Mouse (Mus musculus) spleen, adult 18-20 months (tissue): ENCODE measurements around the gene Magi1.
"Not testable (repeated sequence)": the region's sequence is repeated elsewhere in the genome, so short reads cannot be mapped to it uniquely, and the experiment has no call there.

Source experiments
- DNase-seq, 2 experiments: peaks; one replicate each; pipeline ENCODE4 v3.0.0; 2022; ENCODE audit warnings: mixed read lengths in 2 of 2

Gene Magi1

DNA sequence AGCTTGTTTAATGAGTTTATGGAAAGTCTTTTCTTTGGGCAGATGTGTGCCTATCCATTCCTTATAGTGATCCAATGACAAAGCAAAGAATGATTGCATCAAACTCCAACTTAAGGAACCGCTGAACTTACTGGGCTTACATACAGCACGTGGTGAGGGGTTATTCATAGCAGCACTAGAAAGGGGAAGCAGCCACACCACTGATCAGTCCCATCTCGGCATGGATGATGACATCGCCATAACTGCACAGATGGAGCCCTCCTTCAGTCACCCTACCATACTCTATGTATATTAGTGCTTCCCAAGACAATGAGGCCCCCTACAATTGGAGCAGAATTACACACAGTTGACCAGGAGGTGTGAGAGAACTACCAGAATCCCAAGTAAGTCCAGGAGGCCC lies 238.5 kb downstream of the Magi1 start:
- no peak for DNase-seq

DNA sequence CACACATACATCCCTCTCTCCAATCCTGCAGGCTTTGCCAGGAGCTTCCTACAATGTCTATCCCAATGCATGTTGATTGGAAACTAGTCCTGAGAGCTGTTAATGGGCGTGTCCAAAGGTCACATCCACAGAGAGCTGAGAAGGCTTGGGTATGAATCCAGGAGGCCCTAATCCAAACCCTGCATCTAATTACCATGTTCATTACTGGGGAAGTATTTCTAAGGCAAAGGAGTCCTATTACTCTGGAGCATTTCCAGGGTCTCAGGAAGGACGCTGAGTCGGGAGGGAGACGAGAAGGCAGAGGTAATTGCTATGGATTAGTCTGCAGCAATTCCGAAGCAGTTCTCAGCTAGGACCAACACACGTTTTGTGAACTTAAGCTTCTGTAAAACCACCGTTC lies 240.3 kb downstream of the Magi1 start:
- no peak for DNase-seq

DNA sequence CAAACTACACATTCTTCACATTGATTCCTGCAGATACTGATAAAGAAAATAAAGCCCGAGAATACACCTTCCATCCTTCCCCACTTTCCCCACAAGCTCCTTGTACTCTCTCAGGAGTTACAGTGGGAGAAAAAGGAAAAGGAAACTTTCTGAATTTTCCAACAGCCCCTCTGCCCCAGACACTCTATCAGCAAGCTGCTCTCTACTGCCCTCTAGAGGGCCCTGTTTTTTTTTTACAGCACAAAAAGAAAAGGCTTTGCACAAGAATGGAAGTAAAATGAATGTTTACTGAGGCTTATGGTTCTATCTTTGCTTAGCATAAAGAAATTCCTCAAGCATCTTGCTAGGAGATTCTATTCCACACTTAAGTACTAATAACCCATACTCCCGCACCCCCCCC lies 243.6 kb downstream of the Magi1 start:
- no peak for DNase-seq

DNA sequence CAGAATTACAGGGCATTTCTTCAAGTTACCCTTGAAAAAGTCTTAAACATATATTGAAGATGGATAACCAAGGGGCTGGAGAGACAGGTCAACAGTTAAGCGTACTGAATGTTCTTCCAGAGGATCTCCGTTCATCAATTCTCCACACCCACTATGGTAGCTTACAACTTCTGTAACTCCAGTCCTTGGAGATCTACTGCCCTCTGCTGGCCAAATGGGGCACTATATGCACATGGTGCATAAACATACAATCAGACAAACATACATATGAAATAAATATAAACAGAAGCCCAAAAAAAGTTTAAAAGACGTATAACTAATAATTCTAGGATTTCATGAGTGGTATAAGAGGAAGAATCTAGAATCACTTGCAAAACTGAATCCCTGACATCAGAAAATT lies 244.8 kb downstream of the Magi1 start:
- DNase-seq, result no peak

DNA sequence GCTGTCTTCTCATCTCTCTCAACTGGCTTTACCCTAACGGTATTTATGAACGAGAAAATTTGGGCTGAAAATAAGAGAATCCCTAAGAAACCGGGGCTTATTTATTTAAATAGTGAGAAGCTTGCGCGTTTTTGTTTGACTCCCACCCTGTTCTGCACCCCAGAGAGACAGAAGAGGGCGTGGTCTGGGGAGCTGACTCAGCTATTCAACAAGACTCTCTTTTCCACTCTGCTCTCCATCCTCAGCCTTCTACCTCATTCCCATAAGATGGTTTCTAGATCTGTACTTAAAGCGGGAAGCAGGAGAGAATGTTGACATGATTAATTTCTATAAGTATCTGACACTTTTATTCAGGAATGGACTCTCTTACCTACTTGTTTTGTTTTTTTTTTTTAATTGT lies 247.2 kb downstream of the Magi1 start:
- DNase-seq, result no peak

DNA sequence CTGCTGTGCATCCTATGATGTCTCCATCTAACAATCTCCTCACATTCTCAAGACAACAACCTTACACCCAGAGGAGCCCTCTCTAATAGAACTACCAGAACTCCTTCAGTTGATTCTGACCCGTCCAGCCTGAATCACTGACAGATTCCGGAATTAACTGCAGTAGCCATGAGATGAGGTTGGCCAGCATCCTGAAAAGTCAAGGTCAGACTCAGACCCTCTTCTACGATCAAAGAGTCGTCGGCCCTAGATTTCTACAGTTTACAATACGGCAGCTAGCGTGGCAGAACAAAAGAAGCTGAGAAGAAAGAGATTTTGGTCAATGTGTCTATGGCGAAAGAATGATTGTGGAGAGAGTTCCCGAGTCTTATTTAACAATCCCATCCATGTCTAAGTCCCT lies 257.4 kb downstream of the Magi1 start:
- no peak for DNase-seq

DNA sequence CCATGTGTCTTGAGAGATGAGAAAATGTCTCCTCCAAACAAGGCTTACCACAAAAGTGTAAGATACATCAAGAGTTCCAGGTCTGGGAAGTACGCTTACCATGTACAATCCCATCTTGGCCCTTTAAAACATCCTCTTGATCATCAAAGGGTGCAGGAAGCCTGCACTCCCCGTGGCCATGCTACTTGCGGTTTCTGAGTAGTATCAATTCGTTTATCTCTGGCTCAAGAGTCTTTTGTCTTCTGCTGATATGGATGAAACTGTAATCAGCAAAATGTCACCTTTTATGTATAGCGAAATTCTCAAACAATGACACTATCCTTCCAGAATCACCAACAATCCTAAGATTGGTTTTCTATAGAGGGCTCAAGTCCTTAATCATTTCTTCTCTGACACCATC lies 261.3 kb downstream of the Magi1 start:
- no peak for DNase-seq

DNA sequence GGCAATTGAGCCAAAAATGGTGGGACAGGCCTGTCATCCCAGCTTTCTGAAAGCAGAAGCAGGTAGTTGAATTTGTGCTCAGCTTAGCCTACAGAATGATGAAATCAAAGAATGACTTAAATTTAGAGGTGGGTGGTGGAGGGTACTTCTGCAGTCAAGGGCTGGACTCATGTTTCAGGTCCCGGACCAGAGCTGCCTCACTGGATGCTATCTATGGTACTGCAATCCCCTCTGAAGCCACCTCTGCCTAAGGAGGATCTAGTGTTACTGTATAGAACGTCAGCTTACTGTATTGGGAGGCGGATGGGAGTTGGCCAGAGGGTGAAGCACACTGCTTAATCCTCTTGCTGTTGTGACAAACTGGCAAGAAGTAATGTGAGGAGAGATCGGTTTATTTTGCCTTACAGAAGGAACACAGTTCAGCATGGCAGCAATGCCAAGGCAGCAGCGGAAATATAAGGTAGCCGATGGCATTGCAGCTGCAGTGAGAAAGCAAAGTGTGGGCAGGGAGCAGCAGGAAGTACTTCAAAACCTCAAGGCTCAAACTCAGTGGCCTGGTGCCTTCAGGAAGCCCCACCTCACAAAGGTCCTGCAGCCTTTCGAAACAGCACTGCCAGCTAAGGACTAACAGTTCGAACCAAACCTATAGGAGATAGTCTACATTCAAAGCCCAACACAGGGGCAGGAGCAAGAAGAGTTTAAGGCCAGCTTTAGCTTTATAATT lies 262.3 kb downstream of the Magi1 start:
- DNase-seq, result no peak

DNA sequence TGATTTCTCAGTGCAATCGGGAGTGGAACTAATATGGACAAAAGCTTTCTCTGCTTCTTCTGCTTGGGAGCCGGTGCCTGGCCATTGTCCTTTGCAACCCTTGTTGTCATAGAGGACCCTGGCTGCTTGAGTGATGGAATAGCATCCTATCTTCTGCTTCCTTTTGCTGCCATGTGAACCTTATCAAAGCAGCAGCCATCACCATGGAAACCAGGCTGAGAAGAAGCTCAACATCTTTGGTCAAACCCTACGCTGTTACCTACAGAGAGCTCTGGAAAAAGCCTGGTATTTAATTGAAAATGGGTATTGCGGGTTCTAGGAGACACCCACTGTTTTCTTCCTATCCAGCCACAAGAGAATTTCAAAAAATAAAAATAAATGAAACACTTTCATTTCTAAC lies 263.2 kb downstream of the Magi1 start:
- no peak for DNase-seq

DNA sequence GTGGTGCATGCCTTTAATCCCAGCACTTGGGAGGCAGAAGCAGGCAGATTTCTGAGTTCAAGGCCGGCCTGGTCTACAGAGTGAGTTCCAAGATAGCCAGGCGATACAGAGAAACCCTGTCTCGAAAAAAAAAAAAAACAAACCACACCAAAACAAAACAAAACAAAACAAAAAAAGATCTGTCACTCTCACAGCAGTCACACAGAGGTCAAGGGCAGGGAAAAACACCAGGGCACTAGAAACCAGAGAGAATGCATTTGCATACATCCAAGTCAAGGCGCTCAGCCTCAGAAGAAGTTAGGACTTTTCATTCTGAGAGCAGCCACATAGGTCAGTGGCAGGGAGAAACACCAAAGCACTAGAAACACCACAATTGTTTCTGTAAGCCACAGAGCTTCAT lies 263.8 kb downstream of the Magi1 start:
- DNase-seq, result no peak

DNA sequence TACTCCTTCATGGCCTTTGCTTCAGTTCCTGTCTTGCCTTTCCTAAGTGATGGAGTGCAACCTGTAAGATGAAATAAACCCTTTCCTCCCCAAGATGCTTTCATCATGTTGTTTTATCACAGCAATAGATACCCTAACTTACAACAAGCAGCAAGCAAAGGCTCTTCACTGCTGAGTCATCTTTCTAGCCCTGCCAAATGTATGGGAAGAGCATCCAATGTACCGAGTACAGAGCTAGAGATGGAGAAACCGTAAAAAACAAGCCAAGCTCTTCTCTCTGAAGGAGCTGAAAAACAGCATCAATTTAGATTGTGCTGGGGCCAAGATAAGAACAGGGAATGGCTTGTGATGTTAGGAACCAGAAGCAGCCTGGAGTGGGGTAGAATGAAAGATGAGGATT lies 270.0 kb downstream of the Magi1 start:
- no peak for DNase-seq

DNA sequence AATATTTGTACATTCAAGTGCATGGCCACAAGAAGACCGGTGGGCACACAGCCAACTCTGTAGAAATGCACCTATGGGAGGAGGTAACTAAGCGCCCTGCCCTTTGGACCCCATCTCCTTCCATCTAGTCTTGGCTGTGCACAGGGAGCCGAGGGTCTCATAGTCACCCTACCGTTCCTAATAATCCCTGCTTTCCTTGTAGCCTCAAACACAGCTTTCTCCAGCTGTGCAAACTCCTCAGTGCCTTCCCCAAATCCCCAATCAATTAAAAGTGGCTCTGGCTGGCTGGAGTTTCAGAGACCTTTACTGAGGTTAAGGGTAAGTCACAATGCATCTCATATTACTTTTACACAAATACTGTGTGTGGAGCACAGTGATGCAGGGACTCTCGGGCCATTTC lies 271.8 kb downstream of the Magi1 start:
- DNase-seq, result no peak

DNA sequence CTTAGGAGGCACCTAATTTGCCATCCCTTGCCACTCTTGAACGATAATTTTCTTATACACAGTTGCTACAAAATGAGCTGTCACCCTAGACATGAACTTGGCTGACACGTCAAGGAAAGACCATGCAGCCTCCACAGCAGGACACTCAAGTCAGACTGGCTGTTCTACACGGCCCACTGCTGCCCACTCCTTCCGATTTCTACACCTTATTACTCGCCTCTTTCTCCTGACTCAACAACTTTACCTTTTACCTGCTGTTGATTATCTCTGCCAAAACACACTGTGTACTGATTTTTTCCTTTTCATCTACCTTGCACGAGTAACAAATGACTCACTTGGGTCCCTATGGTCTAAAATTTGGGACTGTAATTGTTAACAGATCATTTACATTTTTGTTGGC lies 272.2 kb downstream of the Magi1 start:
- no peak for DNase-seq

DNA sequence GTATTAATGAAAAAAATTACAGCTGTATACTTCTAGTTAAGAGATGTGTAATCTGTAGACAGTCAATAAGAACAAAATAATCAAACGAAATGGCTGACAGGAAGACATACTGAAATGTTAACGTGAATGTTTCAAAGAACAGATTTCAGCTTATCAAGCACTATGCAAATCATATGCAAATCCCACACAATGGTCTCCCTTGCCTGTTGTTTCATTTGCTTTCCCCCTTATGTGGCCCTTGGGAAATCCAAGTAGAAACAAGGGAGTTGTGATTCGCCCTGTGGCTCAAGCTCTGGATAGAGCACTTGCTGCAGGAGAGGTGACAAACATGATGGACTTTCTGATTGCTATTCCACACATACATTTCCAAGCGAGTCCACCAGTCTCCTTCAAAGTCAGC lies 275.1 kb downstream of the Magi1 start:
- DNase-seq, result no peak

DNA sequence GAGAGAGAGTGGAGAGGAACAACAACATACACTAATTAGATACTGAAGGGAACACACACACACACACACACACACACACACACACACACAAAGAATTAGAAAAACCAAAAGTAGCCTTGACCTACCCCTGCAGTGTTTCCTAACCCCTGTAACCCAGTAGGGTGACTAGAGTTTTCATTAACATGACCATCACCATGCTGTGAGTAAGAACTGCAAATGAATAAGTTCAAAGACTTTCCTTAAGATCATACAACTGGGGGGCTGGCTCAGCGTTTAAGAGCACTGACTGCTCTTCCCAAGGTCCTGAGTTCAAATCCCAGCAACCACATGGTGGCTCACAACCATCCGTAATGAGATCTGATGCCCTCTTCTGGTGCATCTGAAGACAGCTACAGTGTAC lies 280.1 kb downstream of the Magi1 start:
- not testable (repeated sequence) for DNase-seq

DNA sequence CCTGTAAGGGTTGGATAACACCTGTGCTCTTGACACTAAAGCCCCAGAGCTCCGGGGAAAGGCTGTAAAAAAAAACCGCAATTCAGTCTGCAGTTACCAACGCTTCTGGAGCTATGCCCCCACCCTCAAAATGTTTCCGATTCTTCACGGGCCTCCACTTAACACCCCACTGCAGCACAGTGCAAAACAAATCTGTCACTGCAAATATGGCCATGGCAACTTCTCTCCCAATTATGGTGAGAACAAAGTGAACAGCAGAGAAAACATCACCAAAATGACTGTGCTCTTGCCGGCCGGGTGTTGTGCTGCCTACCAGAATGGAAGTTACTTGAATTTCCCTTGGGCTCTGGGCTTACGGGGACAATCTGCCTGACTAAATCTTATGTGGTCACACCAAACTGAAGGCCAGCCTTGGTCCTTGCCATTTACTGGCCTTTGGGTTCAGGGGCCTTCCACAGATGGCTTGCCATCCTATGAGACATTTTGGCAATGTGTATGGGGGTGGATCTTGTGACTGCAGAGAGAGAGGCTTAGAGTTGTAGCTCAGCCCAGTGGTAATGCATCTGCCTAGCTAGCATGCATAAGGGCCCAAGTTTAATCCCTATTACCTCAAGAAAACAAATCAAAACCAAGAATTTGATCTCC lies 286.8 kb downstream of the Magi1 start:
- no peak for DNase-seq

DNA sequence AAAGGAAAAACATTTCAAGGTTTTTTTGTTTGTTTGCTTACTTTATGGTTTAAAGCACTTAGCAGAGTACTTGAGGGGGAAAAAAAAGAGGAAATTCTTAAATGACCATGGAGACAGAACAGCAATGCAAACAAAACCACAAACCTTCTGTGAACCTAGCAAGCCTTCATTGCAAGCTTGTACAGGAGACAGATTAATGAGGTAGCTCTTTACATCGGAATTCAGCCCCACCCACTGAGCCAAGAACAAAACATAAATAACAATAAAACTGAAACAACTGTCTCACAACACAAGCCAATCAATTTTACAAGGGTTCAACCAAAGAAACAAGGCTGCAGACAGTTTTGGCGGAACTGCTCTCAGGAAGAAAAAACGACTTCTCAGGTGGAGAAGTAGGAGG lies 296.2 kb downstream of the Magi1 start:
- no peak for DNase-seq

DNA sequence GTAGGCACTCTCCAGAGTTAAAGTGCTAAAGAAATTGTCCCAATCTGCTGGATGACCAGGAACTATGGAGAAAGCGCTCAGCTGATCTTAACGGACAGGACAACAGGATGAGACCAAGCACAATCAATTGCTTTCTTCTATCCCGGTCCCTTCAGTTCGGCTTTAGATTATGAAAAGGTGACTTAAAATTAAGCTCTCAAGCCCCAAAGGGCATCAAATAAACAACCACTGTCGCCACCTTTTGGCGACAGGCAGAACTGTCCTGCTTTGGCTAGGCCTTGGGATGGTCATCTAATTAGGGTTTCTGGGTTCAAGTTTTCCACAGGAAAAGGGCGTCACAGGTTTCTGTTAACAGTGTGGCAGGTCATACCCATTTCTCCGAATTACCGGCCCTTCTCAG lies 298.6 kb downstream of the Magi1 start:
- DNase-seq, result no peak

DNA sequence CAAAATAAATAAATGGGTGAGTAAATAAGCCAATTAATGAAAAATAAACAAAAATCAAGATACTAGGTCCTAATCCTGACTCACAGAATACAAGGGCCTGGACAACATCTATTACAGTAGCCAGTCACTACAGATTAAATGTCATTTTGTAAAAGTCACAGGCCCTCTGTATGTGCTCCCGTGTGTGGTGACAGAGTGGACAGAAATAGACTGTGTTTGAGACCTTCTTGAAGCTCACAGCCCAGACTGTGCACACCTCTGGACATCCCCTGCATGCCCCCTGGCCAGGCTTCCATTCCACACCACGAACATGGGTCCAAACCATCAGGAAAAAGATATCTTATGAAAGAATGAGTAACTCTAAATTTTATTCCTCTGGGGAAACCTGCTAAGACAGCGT lies 300.2 kb downstream of the Magi1 start:
- DNase-seq, result no peak

DNA sequence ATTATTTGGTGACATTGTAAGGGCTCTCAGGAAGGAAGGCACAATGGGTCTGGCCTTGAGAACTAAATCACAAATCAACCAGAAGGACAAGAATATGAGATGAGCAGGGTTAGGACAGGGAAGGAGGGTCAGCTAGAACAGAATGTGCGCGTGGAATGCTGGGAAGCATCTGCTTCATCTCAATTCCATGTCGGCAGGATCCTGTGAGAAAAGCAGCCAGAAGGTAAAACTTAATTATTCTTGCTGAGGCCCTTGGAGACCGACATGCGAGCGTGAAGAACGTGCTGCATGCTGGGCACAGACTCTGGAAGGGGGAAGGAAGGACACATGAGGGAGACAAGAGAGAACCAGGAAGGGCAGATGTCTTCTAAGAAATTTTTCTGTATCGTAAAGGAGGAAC lies 302.5 kb downstream of the Magi1 start:
- no peak for DNase-seq

DNA sequence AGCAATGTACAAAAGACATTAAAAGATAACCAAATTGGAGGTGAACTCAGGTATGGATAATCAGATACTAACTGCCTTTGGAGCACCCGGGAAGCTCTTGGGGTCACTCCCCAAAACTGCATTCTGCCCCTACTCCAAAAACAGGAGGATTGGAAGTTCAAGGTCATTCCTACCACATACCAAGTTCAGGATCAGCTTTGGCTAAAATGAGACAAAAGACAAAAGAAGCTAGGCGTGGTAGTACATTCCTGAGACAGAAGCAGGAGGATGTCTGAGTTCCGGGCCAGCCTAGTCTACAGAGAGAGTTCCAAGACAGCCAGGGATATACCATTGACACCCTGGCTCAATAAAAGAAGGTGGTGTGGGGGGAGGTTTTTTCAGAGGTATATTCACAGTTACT lies 304.5 kb downstream of the Magi1 start:
- DNase-seq, result no peak

DNA sequence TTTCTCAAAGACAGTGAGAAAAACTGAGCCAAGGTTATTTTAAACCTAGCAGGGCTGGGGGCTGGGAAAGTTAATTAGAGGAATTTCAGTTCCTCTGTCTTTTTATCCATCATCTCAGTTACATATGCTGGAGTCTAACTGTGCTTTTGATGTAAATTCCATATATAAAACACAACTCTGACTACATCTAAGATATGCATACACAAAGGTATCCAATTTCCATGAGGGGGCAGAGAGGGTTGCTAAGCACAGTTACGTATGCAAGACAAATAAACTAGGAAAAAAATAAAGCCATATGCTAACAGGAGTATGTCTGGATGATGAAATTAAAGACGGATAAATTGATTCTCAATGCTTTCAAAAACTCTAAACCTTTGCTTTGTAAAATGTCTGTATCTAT lies 315.0 kb downstream of the Magi1 start:
- no peak for DNase-seq

DNA sequence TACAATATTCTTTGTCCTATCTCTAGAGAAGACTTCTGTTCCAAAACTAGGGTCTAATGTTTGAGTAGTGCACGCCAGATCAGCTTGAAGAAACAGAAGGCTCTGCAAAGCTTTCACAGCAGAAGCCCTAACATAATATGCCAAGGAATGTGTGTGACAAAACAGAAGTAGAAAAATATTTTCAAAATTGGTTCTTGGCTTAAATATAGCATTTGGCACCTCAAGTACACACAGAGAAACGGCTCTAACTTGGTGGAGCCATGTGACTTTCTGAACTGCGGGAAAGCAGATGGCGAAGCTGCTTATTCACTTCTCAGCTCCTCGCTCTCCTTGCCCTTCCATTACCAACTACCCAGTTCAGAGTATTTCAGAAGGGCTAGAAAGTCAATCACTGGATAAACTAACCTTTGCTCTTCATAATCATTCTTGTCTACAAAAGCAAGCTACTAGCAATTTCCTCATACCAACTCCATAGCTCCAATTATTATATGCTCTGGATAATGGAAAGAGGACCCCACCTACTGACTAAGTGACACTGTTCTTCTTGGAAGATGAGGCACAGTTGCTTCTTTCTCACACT lies 320.9 kb downstream of the Magi1 start:
- DNase-seq, result no peak

DNA sequence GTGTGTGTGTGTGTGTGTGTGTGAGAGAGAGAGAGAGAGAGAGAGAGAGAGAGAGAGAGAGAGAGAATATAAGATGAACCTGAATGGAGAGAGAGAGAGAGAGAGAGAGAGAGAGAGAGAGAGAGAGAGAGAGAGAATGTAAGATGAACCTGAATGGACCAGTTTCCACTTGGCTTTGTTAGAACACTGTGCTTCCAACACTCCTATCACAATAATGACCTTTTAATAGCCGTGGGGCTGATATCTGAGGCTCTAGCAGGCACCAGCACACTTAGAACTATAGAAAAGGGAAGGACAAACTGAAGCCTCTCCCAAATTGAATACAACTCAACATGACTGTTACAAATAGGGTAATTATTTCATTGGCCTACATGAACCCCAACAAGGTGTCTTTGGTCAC lies 321.9 kb downstream of the Magi1 start:
- no peak for DNase-seq

DNA sequence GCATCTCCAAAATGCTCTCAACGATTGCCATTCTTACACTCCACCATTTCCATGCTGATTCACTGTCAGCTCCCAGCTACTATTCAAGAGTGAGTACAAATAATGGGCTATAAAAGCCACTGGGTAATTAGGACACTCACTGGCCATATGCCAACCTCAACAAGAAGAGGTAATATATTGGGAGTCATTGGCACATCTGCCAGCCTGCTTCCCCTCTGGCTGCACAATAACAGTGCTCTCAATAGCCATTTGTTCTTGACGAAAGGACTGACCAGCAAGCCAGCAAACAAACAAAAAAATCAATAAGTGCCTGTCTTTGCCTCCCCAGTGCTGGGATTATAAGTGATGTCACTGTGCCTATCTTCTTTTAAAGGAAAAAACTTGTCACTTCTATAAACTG lies 326.5 kb downstream of the Magi1 start:
- no peak for DNase-seq
